Mouse (Mus musculus): ENCODE data around the gene Sall4. TPM values are rescaled to one million over a fixed set of nuclear protein-coding genes. Genes with fewer than 3 reads are reported as not detected.

Gene Sall4
- polyA plus RNA-seq, 1 experiment from 2014 or later = 0.82 TPM

DNA sequence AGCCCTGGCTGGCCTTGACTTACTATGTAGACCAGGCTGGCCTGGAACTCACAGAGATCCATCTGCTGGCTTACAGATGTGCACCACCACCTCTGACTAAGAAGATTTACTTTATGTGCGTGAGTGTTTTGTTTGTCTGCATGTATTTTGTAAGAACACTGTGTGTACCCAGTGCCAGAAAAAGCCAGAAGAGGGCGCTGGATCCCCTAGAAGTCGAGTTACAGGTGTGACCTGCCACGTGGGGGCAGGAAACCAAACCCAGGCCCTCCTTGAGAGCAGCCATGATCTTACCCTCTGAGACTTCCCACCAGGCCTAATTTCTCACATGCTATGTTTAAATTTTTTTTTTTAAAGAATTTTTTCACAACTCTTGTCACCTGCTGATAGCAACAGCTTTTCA, 48.0 kb downstream of the Sall4 start:
- H3K27me3 ChIP-seq (ENCODE audit: control insufficient read depth, insufficient read depth, low read length) = no peaks in the 10 kb centered on the region
- 74% methylated on average over 4 of the region's 4 CpGs for WGBS
- H3K9me3 ChIP-seq (ENCODE audit: control insufficient read depth, low read length) = no peaks in the 10 kb centered on the region
- no peak overlapping the region for H3K4me3 ChIP-seq (ENCODE audit: low read depth, low read length)
- no peak for ATAC-seq (ENCODE audit: low read depth)
- H3K4me2 ChIP-seq (ENCODE audit: low read depth, low read length) = no peak overlapping the region
- H3K9ac ChIP-seq (replicated peaks; ENCODE audit: low read depth, low read length) = no peak overlapping the region
- H3K4me1 ChIP-seq (ENCODE audit: control insufficient read depth, insufficient read depth, low read length) = no peaks in the 10 kb centered on the region
- H3K27ac ChIP-seq (ENCODE audit: low read depth, low read length) = no peak overlapping the region
- H3K36me3 ChIP-seq (ENCODE audit: control insufficient read depth, insufficient read depth, low read length) = no peaks in the 10 kb centered on the region

GRCm38 (mm10) chr2:168718735-168719134, 49.0 kb downstream of the Sall4 start:
- Histone ChIP-seq H3K9ac (replicated peaks; ENCODE audit: low read depth, low read length) (no peak overlapping the region), H3K27me3 (ENCODE audit: control insufficient read depth, insufficient read depth, low read length) (no peaks in the 10 kb centered on the region), H3K36me3 (ENCODE audit: control insufficient read depth, insufficient read depth, low read length) (no peaks in the 10 kb centered on the region), H3K4me3 (ENCODE audit: low read depth, low read length) (no peak overlapping the region), H3K27ac (ENCODE audit: low read depth, low read length) (no peak overlapping the region), H3K4me1 (ENCODE audit: control insufficient read depth, insufficient read depth, low read length) (no peaks in the 10 kb centered on the region), H3K4me2 (ENCODE audit: low read depth, low read length) (no peak overlapping the region), H3K9me3 (ENCODE audit: control insufficient read depth, low read length) (no peaks in the 10 kb centered on the region)
- WGBS = 78% methylated on average over 10 of the region's 10 CpGs
- ATAC-seq (ENCODE audit: low read depth) = no peak

- H3K27ac ChIP-seq (ENCODE audit: low read depth, low read length) = no peak overlapping the region
- H3K4me3 ChIP-seq (ENCODE audit: low read depth, low read length) = no peak overlapping the region
- WGBS = 79% methylated on average over 2 of the region's 2 CpGs
- no peaks in the 10 kb centered on the region for H3K36me3 ChIP-seq (ENCODE audit: control insufficient read depth, insufficient read depth, low read length)
- H3K27me3 ChIP-seq (ENCODE audit: control insufficient read depth, insufficient read depth, low read length) = no peaks in the 10 kb centered on the region
- no peak overlapping the region for H3K4me2 ChIP-seq (ENCODE audit: low read depth, low read length)
- H3K4me1 ChIP-seq (ENCODE audit: control insufficient read depth, insufficient read depth, low read length) = no peaks in the 10 kb centered on the region
- H3K9me3 ChIP-seq (ENCODE audit: control insufficient read depth, low read length) = no peaks in the 10 kb centered on the region
- no peak overlapping the region for H3K9ac ChIP-seq (replicated peaks; ENCODE audit: low read depth, low read length)
- 0 out of 2 replicates have a peak, but pooled peaks have one; percentile 2 for ATAC-seq (ENCODE audit: low read depth)
Measured at GRCm38 (mm10) chr2:168718267-168718666, 49.5 kb downstream of the Sall4 start.

DNA sequence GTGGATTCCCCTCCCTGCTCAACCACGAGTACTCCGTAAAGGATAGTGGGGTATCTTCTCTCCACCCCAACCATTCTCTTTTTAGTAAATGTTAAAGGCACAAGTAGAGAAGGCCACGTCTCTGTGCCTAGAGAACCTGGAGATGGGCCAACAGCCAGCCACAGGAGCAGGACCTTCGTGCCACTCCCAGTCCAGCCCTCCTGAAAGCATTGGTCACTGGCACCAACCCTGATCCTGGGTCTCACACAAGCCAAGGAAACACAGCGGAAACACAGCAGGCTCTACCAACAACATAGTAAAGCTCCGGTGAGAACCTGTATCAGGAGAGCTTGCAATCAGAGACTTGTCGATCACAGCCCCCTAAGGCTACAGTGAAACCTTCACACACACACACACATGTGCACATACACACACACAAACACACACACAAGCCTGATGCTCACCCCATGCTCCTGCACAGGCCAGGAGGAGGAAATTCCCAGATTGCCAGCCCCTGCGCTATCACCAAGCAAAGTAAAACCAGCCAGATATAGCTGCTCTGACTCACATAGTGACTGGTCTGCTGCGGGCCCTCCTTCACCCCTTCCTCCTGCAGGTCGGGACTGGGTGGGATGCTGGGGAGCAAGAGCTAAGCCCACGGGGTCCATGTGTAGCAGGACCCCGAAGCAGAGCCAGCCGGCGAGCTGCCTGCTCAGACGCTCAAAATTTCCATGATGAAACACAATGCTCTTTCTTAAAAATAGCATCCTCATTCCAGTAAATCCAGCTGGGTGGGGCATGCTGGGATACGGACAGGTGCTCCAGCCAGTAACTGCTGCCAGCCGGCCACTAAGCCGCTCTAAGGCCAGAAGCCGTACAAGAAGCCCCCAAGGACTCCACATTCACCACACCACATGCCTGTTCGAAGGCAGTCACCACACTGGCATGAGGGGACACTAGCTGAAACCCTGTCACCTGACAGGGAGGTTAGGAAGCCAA, 55.3 kb downstream of the Sall4 start:
- no peak overlapping the region for H3K27ac ChIP-seq (ENCODE audit: low read depth, low read length)
- ATAC-seq (ENCODE audit: low read depth) = no peak
- no peaks in the 10 kb centered on the region for H3K36me3 ChIP-seq (ENCODE audit: control insufficient read depth, insufficient read depth, low read length)
- no peak overlapping the region for H3K9ac ChIP-seq (replicated peaks; ENCODE audit: low read depth, low read length)
- H3K4me3 ChIP-seq (ENCODE audit: low read depth, low read length) = no peak overlapping the region
- H3K4me2 ChIP-seq (ENCODE audit: low read depth, low read length) = no peak overlapping the region
- 85% methylated on average over 20 of the region's 20 CpGs for WGBS
- no peaks in the 10 kb centered on the region for H3K4me1 ChIP-seq (ENCODE audit: control insufficient read depth, insufficient read depth, low read length)
- H3K9me3 ChIP-seq (ENCODE audit: control insufficient read depth, low read length) = no peaks in the 10 kb centered on the region
- no peaks in the 10 kb centered on the region for H3K27me3 ChIP-seq (ENCODE audit: control insufficient read depth, insufficient read depth, low read length)

- Histone ChIP-seq H3K9me3 (ENCODE audit: control insufficient read depth, low read length) (no peaks in the 10 kb centered on the region), H3K4me1 (ENCODE audit: control insufficient read depth, insufficient read depth, low read length) (no peaks in the 10 kb centered on the region), H3K4me3 (ENCODE audit: low read depth, low read length) (no peak overlapping the region), H3K4me2 (ENCODE audit: low read depth, low read length) (no peak overlapping the region), H3K27ac (ENCODE audit: low read depth, low read length) (no peak overlapping the region), H3K36me3 (ENCODE audit: control insufficient read depth, insufficient read depth, low read length) (peaks cover 4% of the 10 kb centered on the region; the same call in 1 of the 2 replicates), H3K27me3 (ENCODE audit: control insufficient read depth, insufficient read depth, low read length) (no peaks in the 10 kb centered on the region), H3K9ac (replicated peaks; ENCODE audit: low read depth, low read length) (no peak overlapping the region)
- WGBS = 85% methylated on average over 3 of the region's 3 CpGs
- no peak for ATAC-seq (ENCODE audit: low read depth)
Measured at GRCm38 (mm10) chr2:168710979-168711378, 56.8 kb downstream of the Sall4 start.

DNA sequence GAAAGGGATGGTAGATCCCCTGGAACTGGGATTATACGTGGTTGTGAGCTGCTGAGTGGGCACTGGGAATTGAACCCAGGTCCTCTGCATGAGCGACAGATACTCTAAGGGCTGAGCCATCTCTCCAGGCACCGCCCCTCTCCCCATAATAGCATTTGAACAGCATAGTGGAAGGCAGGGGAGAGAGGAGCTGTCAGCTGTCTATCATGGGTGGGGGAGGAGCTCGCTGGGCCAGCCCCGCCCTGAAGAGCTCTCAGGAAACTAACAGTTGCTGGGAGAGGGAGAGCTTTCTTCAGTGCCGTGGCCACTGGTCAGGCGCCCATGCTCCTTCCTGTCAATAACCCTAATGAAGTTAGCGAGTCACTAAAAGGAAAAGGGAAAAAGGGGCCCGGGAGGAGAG, 60.0 kb downstream of the Sall4 start:
- Histone ChIP-seq H3K27me3 (ENCODE audit: control insufficient read depth, insufficient read depth, low read length) (no peaks in the 10 kb centered on the region), H3K4me1 (ENCODE audit: control insufficient read depth, insufficient read depth, low read length) (no peaks in the 10 kb centered on the region), H3K4me2 (ENCODE audit: low read depth, low read length) (no peak overlapping the region), H3K27ac (ENCODE audit: low read depth, low read length) (no peak overlapping the region), H3K9me3 (ENCODE audit: control insufficient read depth, low read length) (no peaks in the 10 kb centered on the region), H3K4me3 (ENCODE audit: low read depth, low read length) (no peak overlapping the region), H3K36me3 (ENCODE audit: control insufficient read depth, insufficient read depth, low read length) (peaks cover 21% of the 10 kb centered on the region), H3K9ac (replicated peaks; ENCODE audit: low read depth, low read length) (no peak overlapping the region)
- ATAC-seq (ENCODE audit: low read depth) = no peak
- 55% methylated on average over 9 of the region's 9 CpGs for WGBS

DNA sequence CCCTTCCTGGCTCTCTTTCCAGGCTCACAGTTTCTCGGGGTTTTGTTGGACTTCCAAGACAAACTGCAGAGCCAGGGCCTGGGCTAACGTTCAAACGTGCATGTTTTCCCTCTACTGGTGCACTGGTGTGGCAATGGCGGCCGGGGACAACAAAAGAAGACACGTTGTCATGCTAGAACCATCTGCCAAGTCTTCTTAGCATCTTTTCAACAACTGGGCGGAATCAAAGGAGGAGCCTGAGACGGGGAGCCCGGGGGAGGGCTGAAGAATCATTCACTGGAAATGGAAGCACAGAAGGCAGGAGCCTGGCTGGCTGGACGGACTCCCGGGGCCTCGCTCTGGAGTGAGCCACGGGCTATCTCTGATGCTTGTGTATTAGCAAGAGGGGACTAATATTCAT, 65.5 kb downstream of the Sall4 start:
- WGBS = 32% methylated on average over 13 of the region's 13 CpGs
- Histone ChIP-seq H3K27me3 (ENCODE audit: control insufficient read depth, insufficient read depth, low read length) (no peaks in the 10 kb centered on the region), H3K4me2 (ENCODE audit: low read depth, low read length) (no peak overlapping the region), H3K27ac (ENCODE audit: low read depth, low read length) (no peak overlapping the region), H3K9me3 (ENCODE audit: control insufficient read depth, low read length) (no peaks in the 10 kb centered on the region), H3K4me3 (ENCODE audit: low read depth, low read length) (no peak overlapping the region), H3K4me1 (ENCODE audit: control insufficient read depth, insufficient read depth, low read length) (no peaks in the 10 kb centered on the region), H3K36me3 (ENCODE audit: control insufficient read depth, insufficient read depth, low read length) (peaks cover 28% of the 10 kb centered on the region), H3K9ac (replicated peaks; ENCODE audit: low read depth, low read length) (no peak overlapping the region)
- ATAC-seq (ENCODE audit: low read depth) = no peak

Other genes starting within 250 kb of the Sall4 start
- gene Nfatc2, start 166.3 kb downstream of the Sall4 start, polyA plus RNA-seq (2014; fragmentation: Nextera tagmentation; extraction: Ambion mirVana) = 2.6 and 4.0 TPM in 2 replicates
- 75.2 and 76.8 TPM in 2 replicates for gene Atp9a, start 25.5 kb downstream of the Sall4 start, polyA plus RNA-seq (2014; fragmentation: Nextera tagmentation; extraction: Ambion mirVana)
- gene Zfp64, start 187.6 kb upstream of the Sall4 start, polyA plus RNA-seq (2014; fragmentation: Nextera tagmentation; extraction: Ambion mirVana) = 24.5 and 25.5 TPM in 2 replicates